Mouse (Mus musculus) layer of hippocampus, adult 9-10 months (tissue): ENCODE results near the gene Ccdc27.

Experiments
- DNase-seq: peaks from one replicate; pipeline ENCODE4 v3.0.0; 2022; ENCODE audit warnings: low spot score

The Ccdc27 gene

DNA sequence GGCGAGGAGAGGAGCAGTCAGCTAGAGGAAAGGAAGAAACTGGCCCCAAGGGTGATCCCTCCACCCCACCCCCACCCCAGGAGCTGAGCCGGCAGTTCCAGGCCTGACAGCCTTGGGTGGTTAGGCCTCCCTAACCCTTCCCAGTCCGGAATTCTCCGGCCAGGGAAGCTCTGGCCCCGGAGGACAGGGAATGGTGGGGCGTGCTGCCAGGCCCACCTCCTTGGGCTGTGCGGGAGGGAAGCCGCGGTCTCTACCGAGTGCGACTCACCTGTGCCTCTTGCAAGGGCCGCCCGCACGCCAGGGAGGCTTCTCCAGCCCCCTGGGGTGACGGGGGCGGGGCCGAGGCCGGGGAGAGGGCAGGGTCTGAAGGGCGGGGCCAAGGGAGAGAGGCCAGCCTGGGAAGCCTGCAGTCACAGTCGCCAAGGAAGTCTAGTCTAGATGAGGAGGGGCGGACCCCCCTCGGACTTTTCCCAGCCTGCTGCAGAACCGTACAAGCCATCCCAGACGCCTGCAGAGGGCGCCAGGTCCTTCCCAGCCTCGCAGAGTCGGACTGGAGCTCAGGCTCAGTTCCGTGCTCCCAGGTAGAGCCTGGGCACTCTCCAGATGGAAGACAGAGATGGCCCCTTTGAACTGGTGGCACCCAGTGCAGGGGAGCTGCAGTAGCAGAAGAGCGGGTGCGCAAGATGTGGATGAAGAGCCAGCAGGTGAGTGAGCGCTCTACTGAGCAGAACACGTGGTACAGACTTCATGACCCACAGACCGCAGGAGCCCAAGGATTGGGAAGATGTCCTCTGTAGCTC, 16.6 kb downstream of the Ccdc27 start, which contains the start of gene Smim1:
Gene Smim1, minus strand, starts transcription at position 590 of the 800 bp plus-strand sequence.
- no peak for DNase-seq

DNA sequence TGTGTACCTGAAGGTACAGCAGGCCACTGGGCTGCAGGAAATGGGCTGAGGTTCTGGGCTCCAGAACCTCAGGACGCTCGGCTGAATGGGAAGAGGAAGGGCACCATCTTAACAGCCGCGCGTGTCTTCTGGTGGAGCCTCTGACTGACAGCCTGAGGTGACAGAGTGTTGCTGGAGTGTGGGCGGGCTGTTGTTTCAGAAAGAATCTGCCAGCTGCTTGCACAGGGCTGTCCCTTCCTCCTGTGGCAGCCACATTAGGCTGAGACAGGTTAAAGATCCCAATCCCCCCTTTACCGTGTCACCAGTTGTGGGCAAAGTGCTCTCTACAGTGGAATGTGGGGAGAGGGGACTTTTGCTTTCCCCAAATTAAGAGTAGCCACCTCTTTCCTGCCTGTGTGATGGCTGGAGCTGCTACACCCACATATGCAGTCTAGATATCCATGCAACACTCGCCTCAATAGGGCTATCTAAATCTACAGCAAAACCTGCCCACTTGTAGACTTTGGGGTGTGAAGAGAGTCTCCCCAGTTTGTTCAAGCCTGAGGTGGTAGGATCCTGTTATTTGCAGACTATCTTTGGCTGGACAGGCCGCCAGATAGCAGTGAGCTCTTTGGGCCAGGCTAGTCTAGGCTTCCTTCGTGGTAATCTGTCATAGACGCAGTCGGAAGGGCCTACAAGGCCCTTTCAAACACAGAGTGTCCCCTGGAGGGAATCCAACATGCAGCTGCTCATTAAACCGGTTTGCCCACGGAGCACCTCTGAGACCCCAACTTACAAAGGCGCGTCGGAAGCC, 17.6 kb downstream of the Ccdc27 start:
- no peak for DNase-seq

GRCm38 (mm10) chr4:154023754-154024601, 18.5 kb downstream of the Ccdc27 start:
- no peak for DNase-seq

- DNase-seq, result no peak
These were observed 19.6 kb downstream of the Ccdc27 start for GRCm38 (mm10) chr4:154022844-154023243.

DNA sequence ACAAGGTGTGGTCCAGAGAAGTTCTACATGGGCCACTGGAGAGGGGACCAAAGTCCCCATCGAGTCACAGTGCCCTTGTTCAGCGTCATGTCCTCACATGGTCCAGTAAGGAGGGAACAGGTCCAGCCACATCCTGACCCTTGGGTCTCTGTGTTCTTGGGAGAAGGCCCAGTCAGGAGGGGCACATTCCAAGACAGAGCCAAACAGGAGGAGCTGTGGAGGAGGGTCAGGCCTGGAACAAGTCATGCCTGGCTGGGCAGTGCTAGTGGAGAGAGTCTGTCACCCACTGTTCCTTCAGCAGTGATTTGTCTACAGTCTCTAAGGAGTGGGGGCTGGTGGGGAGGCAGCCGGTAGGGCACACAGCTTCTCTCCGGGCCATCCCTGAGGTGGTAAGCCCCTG, 20.1 kb downstream of the Ccdc27 start:
- DNase-seq, result no peak

DNA sequence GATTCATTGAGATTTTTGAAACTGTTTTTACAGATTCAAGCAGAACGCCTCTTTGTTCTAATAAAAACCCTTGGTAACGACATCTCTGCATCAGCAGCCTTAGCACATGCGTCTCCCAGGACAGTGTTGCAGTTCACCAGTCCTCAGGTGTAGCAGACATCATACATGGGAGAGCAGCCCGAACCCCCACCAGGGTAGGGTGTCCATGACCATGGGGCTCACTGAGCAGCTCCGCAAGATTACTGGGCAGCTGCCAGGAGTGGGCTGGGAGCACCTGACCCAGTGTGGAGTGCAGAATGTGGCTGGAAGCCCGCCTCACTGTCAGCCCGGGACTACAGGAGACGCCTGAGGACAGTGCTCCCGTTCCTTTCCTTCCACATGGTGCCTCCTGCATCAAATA, 21.0 kb downstream of the Ccdc27 start:
- DNase-seq, result no peak

GRCm38 (mm10) chr4:154019571-154019970, 22.9 kb downstream of the Ccdc27 start:
- no peak for DNase-seq

GRCm38 (mm10) chr4:154015476-154015875, 27.0 kb downstream of the Ccdc27 start:
- no peak for DNase-seq

- no peak for DNase-seq
These were observed 30.2 kb downstream of the Ccdc27 start for GRCm38 (mm10) chr4:154012132-154012882.

- DNase-seq, result no peak
These were observed 30.8 kb downstream of the Ccdc27 start, which contains the start of gene Lrrc47 for GRCm38 (mm10) chr4:154011646-154012089. Lrrc47 (plus strand) TSS chr4:154011731.

GRCm38 (mm10) chr4:154010907-154011645, 31.4 kb downstream of the Ccdc27 start:
- no peak for DNase-seq

GRCm38 (mm10) chr4:154007759-154008158, 34.7 kb downstream of the Ccdc27 start:
- no peak for DNase-seq

GRCm38 (mm10) chr4:154006264-154006663, 36.2 kb downstream of the Ccdc27 start:
- no peak for DNase-seq

DNA sequence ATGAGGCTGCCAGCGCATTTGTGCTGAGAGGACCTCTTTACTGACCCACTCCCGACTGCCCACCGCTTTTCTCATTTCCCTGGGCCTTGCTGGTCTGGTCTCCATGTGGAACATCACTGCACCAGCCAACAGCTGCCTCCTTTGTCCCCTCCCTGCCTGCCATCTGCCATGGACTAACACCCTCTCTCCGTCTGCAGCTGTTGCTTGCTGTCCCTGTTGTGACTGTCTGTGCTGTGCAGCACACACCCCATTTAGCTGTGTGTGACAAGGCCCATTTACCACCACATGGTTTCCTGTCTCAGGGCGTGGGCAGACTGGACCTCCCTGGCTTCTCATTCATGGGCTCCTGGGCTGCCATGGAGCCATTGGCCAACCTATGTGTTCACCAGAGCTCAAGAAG, 37.0 kb downstream of the Ccdc27 start:
- no peak for DNase-seq

GRCm38 (mm10) chr4:153993505-153993904, 49.0 kb downstream of the Ccdc27 start:
- no peak for DNase-seq

- DNase-seq, result no peak
These were observed 49.8 kb downstream of the Ccdc27 start for GRCm38 (mm10) chr4:153992715-153993114.

- DNase-seq, result no peak
These were observed 62.0 kb downstream of the Ccdc27 start for GRCm38 (mm10) chr4:153980470-153980869.

DNA sequence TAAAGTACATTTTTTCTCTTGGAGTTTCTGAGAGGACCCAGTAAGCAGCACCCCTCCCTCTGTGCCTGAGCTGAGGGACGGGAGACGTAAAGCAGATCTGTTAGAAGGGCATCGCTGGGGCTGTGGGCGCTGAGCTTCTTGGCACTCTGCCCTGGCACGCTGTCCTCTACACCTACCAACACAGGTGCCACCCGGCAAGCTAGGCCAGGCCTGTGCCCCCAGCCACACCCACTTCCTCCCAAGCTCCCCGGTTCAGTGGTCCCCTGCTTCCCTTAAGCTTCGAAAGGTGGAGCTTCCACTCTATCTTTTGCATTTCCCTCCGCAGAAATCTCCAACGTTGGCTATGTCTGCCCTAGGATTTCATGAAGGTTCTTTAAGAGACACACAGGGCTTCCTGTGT, 63.2 kb downstream of the Ccdc27 start:
- no peak for DNase-seq
